Mouse (Mus musculus) lung, embryonic 14.5 days (tissue): ENCODE measurements around the gene Vmn1r221. TPM values are rescaled to one million over a fixed set of nuclear protein-coding genes. Genes with fewer than 3 reads are reported as not detected.
A peak's percentile ranks its signal among the peaks of the same experiment; 100 is the strongest.
"Not testable (repeated sequence)": the region's sequence is repeated elsewhere in the genome, so short reads cannot be mapped to it uniquely, and the experiment has no call there.

Experiments used
- ATAC-seq: fragments of 200-750 bp; cut with Nextera tagmentation; 2 replicates; pipeline ENCODE4 v1.8.0; 2017; ENCODE audit warnings: mild to moderate bottlenecking, moderate TSS enrichment, moderate library complexity; ENCODE audit not compliant: insufficient read depth
- DNase-seq: peaks from one replicate; pipeline ENCODE4 v3.0.0-alpha.2; 2015
- H3K27ac ChIP-seq: fragments of 300-500 bp; sonication (generic); 2 replicates; pipeline ENCODE4 v1.5.1; 2014; ENCODE audit warnings: low read depth, mild to moderate bottlenecking, moderate library complexity
- H3K27me3 ChIP-seq: fragments of 300-500 bp; sonication (generic); 2 replicates; pipeline ENCODE4 v1.6.1; 2014; ENCODE audit warnings: low read length, control low read depth; ENCODE audit not compliant: insufficient read depth
- H3K36me3 ChIP-seq: fragments of 300-500 bp; sonication (generic); 2 replicates; pipeline ENCODE4 v1.6.1; 2014; ENCODE audit warnings: control low read depth; ENCODE audit not compliant: insufficient read depth
- H3K4me1 ChIP-seq: fragments of 300-500 bp; sonication (generic); 2 replicates; pipeline ENCODE4 v1.6.1; 2014; ENCODE audit warnings: antibody characterized with exemption, control low read depth; ENCODE audit not compliant: insufficient read depth
- H3K4me2 ChIP-seq: fragments of 300-500 bp; sonication (generic); 2 replicates; pipeline ENCODE4 v1.6.1; 2014; ENCODE audit warnings: mild to moderate bottlenecking
- H3K4me3 ChIP-seq: fragments of 300-500 bp; sonication (generic); 2 replicates; pipeline ENCODE4 v1.5.1; 2014; ENCODE audit warnings: low read depth, low read length
- H3K9ac ChIP-seq: fragments of 300-500 bp; sonication (generic); 2 replicates; pipeline ENCODE4 v1.6.1; 2014
- H3K9me3 ChIP-seq: fragments of 300-500 bp; sonication (generic); 2 replicates; pipeline ENCODE4 v1.6.1; 2016; ENCODE audit warnings: low read depth, low read length, control low read depth
- CTCF ChIP-seq: IDR thresholded peaks from 2 replicates; pipeline ENCODE4 v1.5.1; 2016; ENCODE audit warnings: antibody characterized with exemption, low read depth
- WGBS: fragments of 180-500 bp; shearing (Covaris S2); extraction: QIAGEN DNeasy Blood & Tissue Kit; methylation state at CpG from one replicate; pipeline ENCODE4 v1.1.7; 2014; 5-methylcytosine and 5-hydroxymethylcytosine counted together
- polyA plus RNA-seq: library from polyadenylated mRNA; unstranded; fragments of >200 nt; fragmentation: Nextera tagmentation; extraction: Ambion mirVana; gene quantifications from 2 replicates; pipeline ENCODE4 v1.2.1, GENCODE M21; 2014

Gene Vmn1r221
- polyA plus RNA-seq, 1 experiment from 2014 or later = not detected

DNA sequence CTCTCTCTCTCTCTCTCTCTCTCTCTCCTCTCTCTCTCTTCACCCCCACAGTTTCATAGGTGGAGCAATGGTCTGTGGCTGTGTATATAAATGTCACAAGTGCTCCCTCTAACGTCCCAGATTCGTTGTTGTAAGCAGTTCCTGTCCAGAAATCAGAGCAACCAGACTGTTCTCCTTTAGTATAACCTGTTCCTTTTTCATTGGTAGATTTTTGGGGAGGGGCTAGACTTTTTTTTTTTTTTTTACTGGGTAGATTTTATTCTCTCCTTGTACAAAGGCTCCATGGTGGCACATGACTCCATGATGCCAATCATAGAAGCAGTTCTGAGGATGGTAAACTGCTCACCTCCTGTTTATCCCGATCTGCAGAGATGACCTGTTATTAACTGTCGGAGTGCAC is 55.2 kb downstream of the Vmn1r221 start:
- TF ChIP-seq CTCF = peak; percentile 28; the same call in 1 of the 2 replicates
- H3K4me3 ChIP-seq, H3K27me3 ChIP-seq, H3K4me1 ChIP-seq, H3K9ac ChIP-seq, H3K9me3 ChIP-seq, H3K4me2 ChIP-seq, H3K36me3 ChIP-seq, H3K27ac ChIP-seq: not testable (repeated sequence)
- ATAC-seq (peak; percentile 68; the same call in 1 of the 2 replicates), DNase-seq (peak; percentile 54)
- 40% methylated on average over 4 of the region's 4 CpGs for WGBS

DNA sequence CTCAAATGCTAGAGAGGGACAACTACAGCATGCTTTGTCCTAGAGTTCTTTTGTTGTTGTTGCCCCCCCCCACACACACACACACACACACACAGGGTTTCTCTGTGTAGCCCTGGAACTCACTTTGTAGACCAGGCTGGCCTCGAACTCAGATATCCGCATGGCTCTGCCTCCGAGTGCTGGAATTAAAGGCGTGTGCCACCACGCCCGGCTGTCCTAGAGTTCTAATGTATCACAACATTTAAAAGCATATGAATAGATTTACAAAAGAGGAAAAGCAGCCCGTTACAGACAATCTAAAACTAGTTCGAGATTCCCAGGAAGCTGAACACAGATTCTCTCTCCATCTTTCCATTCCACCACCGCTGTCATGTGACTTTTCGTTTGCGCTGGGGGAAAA is 55.8 kb downstream of the Vmn1r221 start:
- WGBS = 26% methylated on average over 11 of the region's 11 CpGs
- H3K36me3 ChIP-seq = no peaks in the 10 kb centered on the region
- H3K9ac ChIP-seq = peak overlapping the region; percentile 13; the same call in 1 of the 2 replicates
- H3K9me3 ChIP-seq = no peaks in the 10 kb centered on the region
- no peaks in the 10 kb centered on the region for H3K4me1 ChIP-seq
- no peak overlapping the region for H3K27ac ChIP-seq
- H3K27me3 ChIP-seq = no peaks in the 10 kb centered on the region
- TF ChIP-seq CTCF = no peak
- peak; percentile 1 for DNase-seq
- ATAC-seq = no peak; the same call in 1 of the 2 replicates
- H3K4me3 ChIP-seq = peak overlapping the region; percentile 29
- peak overlapping the region; percentile 56 for H3K4me2 ChIP-seq

DNA sequence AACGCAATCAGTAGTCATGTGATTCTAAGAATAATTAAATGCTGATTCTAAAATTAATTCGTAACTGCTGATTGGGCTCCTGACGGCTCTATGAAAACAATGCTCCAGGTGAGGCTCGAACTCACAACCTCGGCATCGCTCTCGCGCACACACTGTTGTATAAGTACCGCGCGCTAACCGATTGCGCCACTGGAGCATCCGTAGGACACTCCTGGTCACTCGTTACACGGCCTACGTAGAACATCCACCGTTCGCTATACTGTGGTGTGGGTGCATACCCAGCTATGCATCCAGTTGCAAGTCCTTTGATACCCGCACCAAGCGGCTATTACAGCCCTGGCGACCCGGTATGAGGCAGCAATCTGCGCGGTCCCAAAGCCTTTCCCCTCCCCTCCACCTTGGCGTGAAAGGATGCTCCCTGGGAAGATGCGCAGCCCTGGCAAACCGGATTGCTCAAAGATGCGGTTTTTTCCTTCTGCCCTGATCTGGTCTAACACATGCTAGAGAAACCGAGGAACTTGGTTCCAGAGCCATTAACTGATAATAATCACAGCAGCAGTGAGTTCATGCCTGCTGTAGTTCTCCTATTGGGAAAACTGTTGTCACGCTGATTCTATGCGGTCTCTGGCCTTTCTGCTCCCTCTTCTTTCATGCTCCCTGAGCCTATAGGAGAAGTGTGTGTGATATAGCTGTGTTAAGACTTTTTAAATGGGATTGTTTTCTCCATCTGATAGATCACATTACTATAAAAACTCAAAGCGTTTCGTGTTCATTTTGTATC is 56.6 kb downstream of the Vmn1r221 start:
- peak overlapping the region; percentile 29 for H3K4me3 ChIP-seq
- H3K9me3 ChIP-seq = no peaks in the 10 kb centered on the region
- peak overlapping the region; percentile 56 for H3K4me2 ChIP-seq
- DNase-seq (peak; percentile 74), ATAC-seq (peak; percentile 93)
- no peak overlapping the region for H3K27ac ChIP-seq
- 2% methylated on average over 34 of the region's 34 CpGs for WGBS
- no peaks in the 10 kb centered on the region for H3K36me3 ChIP-seq
- no peaks in the 10 kb centered on the region for H3K27me3 ChIP-seq
- H3K9ac ChIP-seq = peak overlapping the region; percentile 13; the same call in 1 of the 2 replicates
- no peak for TF ChIP-seq CTCF
- no peaks in the 10 kb centered on the region for H3K4me1 ChIP-seq

Other genes starting within 250 kb of the Vmn1r221 start
- not detected in 2 replicates for gene Vmn1r213, start 206.5 kb upstream of the Vmn1r221 start, polyA plus RNA-seq
- not detected in 2 replicates for gene Vmn1r214, start 183.7 kb upstream of the Vmn1r221 start, polyA plus RNA-seq
- gene Vmn1r215, start 146.1 kb upstream of the Vmn1r221 start, polyA plus RNA-seq = not detected in 2 replicates
- not detected in 2 replicates for gene Vmn1r217, start 95.9 kb upstream of the Vmn1r221 start, polyA plus RNA-seq
- gene Vmn1r218, start 81.0 kb upstream of the Vmn1r221 start, polyA plus RNA-seq = not detected in 2 replicates
- gene Vmn1r219, start 54.8 kb upstream of the Vmn1r221 start, polyA plus RNA-seq = 0.03 TPM in 1 of 2 replicates, not detected in the other
- gene Vmn1r220, start 26.2 kb upstream of the Vmn1r221 start, polyA plus RNA-seq = not detected in 2 replicates
- not detected in 2 replicates for gene Vmn1r222, start 21.8 kb downstream of the Vmn1r221 start, polyA plus RNA-seq
- gene Vmn1r223, start 33.0 kb downstream of the Vmn1r221 start, polyA plus RNA-seq = not detected in 2 replicates
- gene Zfp322a, start 155.1 kb downstream of the Vmn1r221 start, polyA plus RNA-seq = 54.5 and 59.3 TPM in 2 replicates
- gene Abt1, start 209.7 kb downstream of the Vmn1r221 start, polyA plus RNA-seq = 12.7 and 13.5 TPM in 2 replicates